Mouse (Mus musculus): ENCODE measurements at regions not wholly inside any gene's neighbourhood (a gene's known extent, or its start where the extent isn't known, plus 50 kb on each side); places are given as distances from the start of the nearest gene placed in this dataset.
A peak's percentile ranks its signal among the peaks of the same experiment; 100 is the strongest.
"Not testable (repeated sequence)": the region's sequence is repeated elsewhere in the genome, so short reads cannot be mapped to it uniquely, and the experiment has no call there.

- DNase-seq (ENCODE audit: low read depth) = no peak
These were observed 236.4 kb downstream of the Gm5426 start for GRCm38 (mm10) chr10:96372616-96373346.

- no peak for DNase-seq (ENCODE audit: low read depth)
These were observed 237.1 kb downstream of the Gm5426 start for GRCm38 (mm10) chr10:96373481-96373880.

- DNase-seq (ENCODE audit: low read depth) = peak; percentile 46
These were observed 238.1 kb downstream of the Gm5426 start for GRCm38 (mm10) chr10:96374293-96375069.

GRCm38 (mm10) chr10:96375070-96375447 is 238.7 kb downstream of the Gm5426 start:
- DNase-seq (ENCODE audit: low read depth) = no peak

GRCm38 (mm10) chr10:96377549-96377948 is 239.3 kb upstream of the Btg1 start:
- no peak for DNase-seq (ENCODE audit: low read depth)

GRCm38 (mm10) chr10:96379016-96379771 is 237.6 kb upstream of the Btg1 start:
- no peak for DNase-seq (ENCODE audit: low read depth)

GRCm38 (mm10) chr10:96381664-96382063 is 235.1 kb upstream of the Btg1 start:
- DNase-seq (ENCODE audit: low read depth) = no peak

GRCm38 (mm10) chr10:96391748-96392147 is 225.1 kb upstream of the Btg1 start:
- no peak for DNase-seq (ENCODE audit: low read depth)

- DNase-seq (ENCODE audit: low read depth) = no peak
These were observed 224.0 kb upstream of the Btg1 start for GRCm38 (mm10) chr10:96392836-96393235.

GRCm38 (mm10) chr10:96394210-96394609 is 222.6 kb upstream of the Btg1 start:
- no peak for DNase-seq (ENCODE audit: low read depth)

- DNase-seq (ENCODE audit: low read depth) = no peak
These were observed 221.8 kb upstream of the Btg1 start for GRCm38 (mm10) chr10:96395017-96395416.

GRCm38 (mm10) chr10:96397931-96398561 is 218.8 kb upstream of the Btg1 start:
- DNase-seq (ENCODE audit: low read depth) = no peak

- DNase-seq (ENCODE audit: low read depth) = no peak
These were observed 218.1 kb upstream of the Btg1 start for GRCm38 (mm10) chr10:96398562-96399288.

GRCm38 (mm10) chr10:96399636-96400400 is 217.0 kb upstream of the Btg1 start:
- no peak for DNase-seq (ENCODE audit: low read depth)

- no peak for DNase-seq (ENCODE audit: low read depth)
These were observed 216.0 kb upstream of the Btg1 start for GRCm38 (mm10) chr10:96400793-96401192.

GRCm38 (mm10) chr10:96406306-96406705 is 210.5 kb upstream of the Btg1 start:
- no peak for DNase-seq (ENCODE audit: low read depth)

- DNase-seq (ENCODE audit: low read depth) = no peak
These were observed 209.0 kb upstream of the Btg1 start for GRCm38 (mm10) chr10:96407846-96408245.

- no peak for DNase-seq (ENCODE audit: low read depth)
These were observed 208.6 kb upstream of the Btg1 start for GRCm38 (mm10) chr10:96408250-96408649.

GRCm38 (mm10) chr10:96410028-96410427 is 206.8 kb upstream of the Btg1 start:
- DNase-seq (ENCODE audit: low read depth) = no peak

- DNase-seq (ENCODE audit: low read depth) = no peak
These were observed 202.0 kb upstream of the Btg1 start for GRCm38 (mm10) chr10:96414807-96415206.

- not testable (repeated sequence) for DNase-seq (ENCODE audit: low read depth)
These were observed 195.3 kb upstream of the Btg1 start for GRCm38 (mm10) chr10:96421506-96421905.

Data from c-Kit-positive CD71-negative TER-119-negative erythroid progenitor cells, embryonic 14.5 days (primary cell).